Mouse (Mus musculus) adipose tissue, adult 10 weeks (tissue): Measurements from ENCODE around the gene Cd248. TPM values are rescaled to one million over a fixed set of nuclear protein-coding genes. Genes with fewer than 3 reads are reported as not detected.

Experiments used
- polyA plus RNA-seq: library from polyadenylated mRNA; stranded (reverse); fragments of 350-450 nt; fragmentation: Illumina TruSeq; extraction: RNeasy Lipid Tissue Mini Kit (QIAGEN cat#74804); gene quantifications from one replicate; pipeline ENCODE4 v1.2.3, GENCODE M21; 2014; ENCODE audit warnings: low read depth, low replicate concordance

Cd248 gene
- 36.7 TPM for polyA plus RNA-seq

DNA sequence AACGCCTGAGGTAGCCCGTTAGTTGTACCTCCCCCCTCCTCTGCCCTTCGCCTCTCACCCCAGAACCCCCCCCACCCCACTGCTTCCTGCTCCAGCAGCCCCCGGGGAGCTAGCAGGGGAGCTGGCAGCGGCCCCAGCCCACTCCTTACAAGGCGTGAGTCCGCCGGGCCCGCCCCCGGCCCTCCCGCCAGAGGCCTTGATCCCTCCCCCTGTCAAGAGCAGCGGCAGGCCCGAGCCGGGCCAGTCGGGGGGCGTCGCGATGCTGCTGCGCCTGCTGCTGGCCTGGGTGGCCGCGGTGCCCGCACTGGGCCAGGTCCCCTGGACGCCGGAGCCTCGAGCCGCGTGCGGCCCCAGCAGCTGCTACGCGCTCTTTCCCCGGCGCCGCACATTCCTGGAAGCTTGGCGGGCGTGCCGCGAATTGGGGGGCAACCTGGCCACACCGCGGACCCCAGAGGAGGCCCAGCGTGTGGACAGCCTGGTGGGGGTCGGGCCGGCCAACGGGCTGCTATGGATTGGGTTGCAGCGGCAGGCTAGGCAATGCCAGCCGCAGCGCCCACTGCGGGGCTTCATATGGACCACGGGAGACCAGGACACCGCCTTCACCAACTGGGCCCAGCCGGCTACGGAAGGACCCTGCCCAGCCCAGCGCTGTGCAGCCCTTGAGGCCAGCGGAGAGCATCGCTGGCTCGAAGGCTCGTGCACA lies at the start of gene Cd248:
TSS of gene Cd248 (plus strand) at position 212 of the 703 bp plus-strand sequence.

GRCm38 (mm10) chr19:5023621-5024479 lies 44.0 kb upstream of the Cd248 start, which contains the start of gene Slc29a2:
TSS of gene Slc29a2 (plus strand) at chr19:5023860.

DNA sequence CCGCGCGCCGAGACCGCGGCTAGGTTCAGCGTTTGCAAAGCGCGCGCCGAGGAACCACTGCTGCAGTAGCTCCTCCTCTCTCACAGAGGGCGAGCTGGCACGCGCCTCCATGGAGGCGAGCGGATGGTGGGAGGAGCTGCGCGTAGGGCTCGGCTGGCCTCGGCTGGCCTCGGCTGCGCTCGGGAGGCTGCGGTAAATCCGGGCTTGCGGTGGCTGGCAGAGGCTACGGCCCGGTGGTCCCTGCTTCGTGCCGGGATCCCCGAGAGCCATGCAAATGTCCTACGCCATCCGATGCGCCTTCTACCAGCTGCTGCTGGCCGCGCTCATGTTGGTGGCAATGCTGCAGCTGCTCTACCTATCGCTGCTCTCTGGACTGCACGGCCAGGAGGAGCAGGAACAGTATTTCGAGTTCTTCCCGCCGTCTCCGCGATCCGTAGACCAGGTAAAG lies 29.1 kb upstream of the Cd248 start, which contains the start of the genes B4gat1 and AC124502.3:
TSS of gene B4gat1 (plus strand) at position 118 of the 448 bp plus-strand sequence.
TSS of gene AC124502.3 (plus strand) at position 183 of the 448 bp plus-strand sequence.

GRCm38 (mm10) chr19:5040862-5041523 lies 26.9 kb upstream of the Cd248 start, which contains the start of gene Brms1:
TSS of gene Brms1 (plus strand) at chr19:5041354.

GRCm38 (mm10) chr19:5050047-5050905 lies 17.6 kb upstream of the Cd248 start, which contains the start of gene Rin1:
TSS of gene Rin1 (plus strand) at chr19:5050481.

DNA sequence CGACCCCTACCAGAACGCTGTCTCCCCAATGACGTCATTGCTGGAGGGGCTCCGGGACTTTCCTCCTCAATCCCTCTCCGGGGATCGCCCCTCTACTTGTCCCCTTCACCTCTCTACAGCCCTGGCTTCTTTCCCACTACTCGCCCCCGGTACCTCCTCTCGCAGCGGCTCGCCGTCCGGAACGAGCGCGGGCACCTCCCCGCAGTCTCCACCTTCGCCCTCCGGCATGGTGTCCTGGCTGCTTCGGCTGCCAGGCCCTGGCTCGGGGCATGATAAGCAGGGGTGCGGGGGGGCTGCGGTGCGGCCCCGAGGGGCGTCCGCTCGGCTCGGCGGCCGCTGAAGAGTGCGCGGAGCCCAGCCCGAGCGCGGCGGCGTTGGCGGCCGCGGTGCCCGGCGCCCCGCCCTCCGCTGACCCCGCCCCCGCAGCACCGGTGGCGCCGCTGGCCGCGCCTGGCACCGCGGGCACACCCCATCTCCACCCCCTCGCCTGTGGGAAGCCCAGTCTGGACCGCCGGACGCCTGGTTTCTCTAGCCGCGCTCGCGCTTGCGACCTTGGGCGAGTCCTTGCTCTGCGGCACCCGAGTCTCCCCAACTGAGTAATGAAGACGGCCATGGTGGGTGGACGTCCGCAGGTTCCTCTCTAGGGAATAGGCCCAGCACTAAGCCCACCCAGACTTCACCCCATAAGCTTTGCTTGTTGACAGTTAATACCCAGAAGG lies 17.4 kb downstream of the Cd248 start, which contains the start of gene Tmem151a:
TSS of gene Tmem151a (minus strand) at position 387 of the 719 bp plus-strand sequence.

GRCm38 (mm10) chr19:5087884-5088728 lies 20.2 kb downstream of the Cd248 start, which contains the start of gene Yif1a:
TSS of gene Yif1a (plus strand) at chr19:5088538.

DNA sequence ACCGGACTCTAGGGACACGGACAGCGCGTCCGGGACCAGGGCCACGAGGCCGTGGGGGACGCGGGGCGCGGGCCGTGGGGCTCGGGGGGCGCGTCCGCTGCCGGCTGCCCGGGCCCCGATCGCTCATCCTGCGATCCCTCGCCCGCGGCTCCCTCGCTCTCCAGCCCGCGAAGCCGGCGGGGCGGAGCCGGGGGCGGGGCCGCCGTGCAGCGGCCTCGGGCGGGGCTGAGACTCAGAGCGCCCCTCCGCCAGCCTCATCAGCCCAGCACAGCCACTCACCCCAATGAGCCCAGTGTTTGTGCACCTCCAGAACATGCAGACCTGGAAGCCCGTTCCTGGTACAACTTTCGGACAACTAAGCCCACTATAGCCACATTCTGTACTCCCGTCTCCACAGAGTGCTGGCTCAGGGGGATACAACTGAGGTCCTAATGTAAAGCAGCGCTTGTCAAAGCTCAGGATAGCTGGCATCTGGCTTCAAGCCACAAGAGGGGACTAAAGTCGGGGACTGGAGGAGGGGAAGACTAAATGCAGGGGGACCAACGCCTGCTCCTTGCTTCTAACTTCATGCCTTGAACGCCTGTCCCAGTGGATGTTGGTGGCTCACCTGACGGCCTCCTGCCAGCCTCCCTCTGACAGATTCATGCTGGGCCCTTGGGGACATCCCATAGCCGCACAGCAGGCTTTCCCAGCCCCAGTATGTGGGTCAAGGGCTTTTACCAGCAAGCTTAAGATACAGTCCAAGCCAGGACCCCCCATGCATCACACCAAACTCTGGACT lies 30.7 kb downstream of the Cd248 start, which contains the start of gene Cnih2:
TSS of gene Cnih2 (minus strand) at position 159 of the 781 bp plus-strand sequence.

DNA sequence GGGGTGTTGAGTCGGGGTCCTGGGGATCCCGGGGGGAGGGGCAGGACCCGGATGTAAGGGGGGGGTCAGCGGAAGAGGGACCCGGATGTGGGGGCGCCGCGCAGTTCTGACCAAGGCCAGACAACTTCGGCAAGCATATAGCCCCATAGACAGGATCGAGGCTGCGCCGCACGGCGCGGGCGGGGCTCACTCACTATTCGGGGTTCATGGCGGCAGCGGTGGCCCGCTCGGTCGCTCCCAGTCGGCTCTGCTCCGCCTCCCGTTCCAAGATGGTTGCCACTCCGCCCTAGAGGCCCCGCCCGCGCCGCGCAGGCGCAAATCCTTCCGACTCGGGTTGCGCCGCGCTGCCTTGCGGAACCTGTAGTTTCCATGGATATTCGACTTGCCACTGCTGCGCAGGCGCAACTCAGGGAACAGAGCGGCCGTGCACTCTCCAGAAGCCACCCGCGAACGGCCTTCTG lies 38.9 kb downstream of the Cd248 start, which contains the start of gene Rab1b:
TSS of gene Rab1b (minus strand) at position 342 of the 461 bp plus-strand sequence.

DNA sequence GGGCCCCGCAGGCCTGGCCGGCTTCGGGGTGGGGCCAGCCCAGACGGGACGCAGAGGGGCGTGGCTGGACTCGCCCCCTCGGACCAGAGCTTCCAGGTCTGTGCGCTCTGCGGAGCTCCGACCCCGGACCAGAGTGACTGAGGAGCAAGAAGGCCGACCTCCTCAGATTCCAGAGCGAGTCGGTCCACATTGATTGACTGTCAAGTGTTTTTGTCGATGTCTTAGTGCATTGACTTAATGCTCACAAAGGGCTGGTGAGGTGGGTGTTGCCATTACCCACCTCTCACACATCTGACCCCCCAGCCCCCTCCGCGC lies 50.5 kb downstream of the Cd248 start, which contains the start of gene Klc2:
TSS of gene Klc2 (minus strand) at position 177 of the 315 bp plus-strand sequence.

Other genes with a start within 250 kb of the Cd248 start
- gene Ccs, start 228.7 kb upstream of the Cd248 start, polyA plus RNA-seq, result 62.9 TPM
- 1.0 TPM for gene Ccdc87, start 228.7 kb upstream of the Cd248 start, polyA plus RNA-seq
- gene Ctsf, start 212.9 kb upstream of the Cd248 start, polyA plus RNA-seq, result 65.6 TPM
- 3.4 TPM for gene Actn3, start 190.2 kb upstream of the Cd248 start, polyA plus RNA-seq
- 18.4 TPM for gene Zdhhc24, start 189.4 kb upstream of the Cd248 start, polyA plus RNA-seq
- 5.7 TPM for gene Bbs1, start 161.4 kb upstream of the Cd248 start, polyA plus RNA-seq
- gene Dpp3, start 139.8 kb upstream of the Cd248 start, polyA plus RNA-seq, result 43.1 TPM
- gene Peli3, start 125.0 kb upstream of the Cd248 start, polyA plus RNA-seq, result 3.9 TPM
- gene Mrpl11, start 105.9 kb upstream of the Cd248 start, polyA plus RNA-seq, result 77.2 TPM
- 0.83 TPM for gene Npas4, start 77.8 kb upstream of the Cd248 start, polyA plus RNA-seq
- 1.8 TPM for gene Slc29a2, start 44.2 kb upstream of the Cd248 start, polyA plus RNA-seq
- 20.8 TPM for gene B4gat1, start 29.3 kb upstream of the Cd248 start, polyA plus RNA-seq
- 1.9 TPM for gene AC124502.3, start 29.2 kb upstream of the Cd248 start, polyA plus RNA-seq
- gene Brms1, start 26.7 kb upstream of the Cd248 start, polyA plus RNA-seq, result 34.8 TPM
- gene Rin1, start 17.6 kb upstream of the Cd248 start, polyA plus RNA-seq, result 3.6 TPM
- 2.8 TPM for gene Tmem151a, start 17.5 kb downstream of the Cd248 start, polyA plus RNA-seq
- gene Yif1a, start 20.5 kb downstream of the Cd248 start, polyA plus RNA-seq, result 71.7 TPM
- gene Cnih2, start 30.4 kb downstream of the Cd248 start, polyA plus RNA-seq, result 1.6 TPM
- gene Rab1b, start 39.0 kb downstream of the Cd248 start, polyA plus RNA-seq, result 160 TPM
- 29.1 TPM for gene Klc2, start 50.5 kb downstream of the Cd248 start, polyA plus RNA-seq
- 21.5 TPM for gene Pacs1, start 205.0 kb downstream of the Cd248 start, polyA plus RNA-seq
- 105 TPM for gene Sf3b2, start 227.4 kb downstream of the Cd248 start, polyA plus RNA-seq
- gene Gal3st3, start 230.3 kb downstream of the Cd248 start, polyA plus RNA-seq, result 0.60 TPM